Mouse (Mus musculus) adrenal gland, adult (tissue): ENCODE data around the gene Apoa4.

Source experiments
- DNase-seq, 2 experiments: peaks; one replicate each; pipeline ENCODE4 v3.0.0; 2022 to 2023; ENCODE audit warnings: low spot score in 1 of 2; ENCODE audit not compliant: inconsistent age in 2 of 2

Apoa4 gene

GRCm38 (mm10) chr9:46240526-46241153 lies at the start of gene Apoa4:
Gene Apoa4, plus strand, starts transcription at chr9:46240696.
- no peak for DNase-seq

GRCm38 (mm10) chr9:46191234-46191633 lies 49.3 kb upstream of the Apoa4 start:
- DNase-seq, result peak in 1 of 2 experiments; percentile 46

GRCm38 (mm10) chr9:46191644-46192043 lies 48.9 kb upstream of the Apoa4 start:
- DNase-seq, result peak in 1 of 2 experiments; percentile 78

- no peak for DNase-seq
Observed at GRCm38 (mm10) chr9:46192642-46193041, 47.9 kb upstream of the Apoa4 start.

- no peak for DNase-seq
Observed at GRCm38 (mm10) chr9:46194809-46195208, 45.7 kb upstream of the Apoa4 start.

GRCm38 (mm10) chr9:46196699-46197169 lies 43.8 kb upstream of the Apoa4 start:
- DNase-seq, result peak; percentile 76 to 80

DNA sequence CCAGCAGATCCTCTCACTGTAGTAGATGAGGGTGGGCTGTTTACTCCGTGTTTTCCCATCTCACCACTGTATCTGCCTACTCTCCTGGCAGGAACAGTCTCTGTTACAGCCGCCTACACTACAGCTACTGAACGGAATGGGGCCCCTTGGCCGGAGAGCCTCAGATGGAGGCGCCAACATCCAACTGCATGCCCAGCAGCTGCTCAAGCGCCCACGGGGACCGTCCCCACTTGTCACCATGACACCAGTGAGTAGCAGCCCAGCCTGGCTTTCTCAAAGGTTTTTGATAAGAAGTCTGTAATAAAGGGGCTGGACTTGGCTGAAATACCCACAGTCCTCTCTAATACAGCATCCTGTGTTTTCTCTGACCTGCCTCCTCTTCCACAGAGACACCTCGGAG lies 42.0 kb upstream of the Apoa4 start:
- DNase-seq, result no peak

GRCm38 (mm10) chr9:46198936-46199335 lies 41.6 kb upstream of the Apoa4 start:
- no peak for DNase-seq

- peak; percentile 75 to 88 for DNase-seq
Observed at GRCm38 (mm10) chr9:46199609-46200008, 40.9 kb upstream of the Apoa4 start.

DNA sequence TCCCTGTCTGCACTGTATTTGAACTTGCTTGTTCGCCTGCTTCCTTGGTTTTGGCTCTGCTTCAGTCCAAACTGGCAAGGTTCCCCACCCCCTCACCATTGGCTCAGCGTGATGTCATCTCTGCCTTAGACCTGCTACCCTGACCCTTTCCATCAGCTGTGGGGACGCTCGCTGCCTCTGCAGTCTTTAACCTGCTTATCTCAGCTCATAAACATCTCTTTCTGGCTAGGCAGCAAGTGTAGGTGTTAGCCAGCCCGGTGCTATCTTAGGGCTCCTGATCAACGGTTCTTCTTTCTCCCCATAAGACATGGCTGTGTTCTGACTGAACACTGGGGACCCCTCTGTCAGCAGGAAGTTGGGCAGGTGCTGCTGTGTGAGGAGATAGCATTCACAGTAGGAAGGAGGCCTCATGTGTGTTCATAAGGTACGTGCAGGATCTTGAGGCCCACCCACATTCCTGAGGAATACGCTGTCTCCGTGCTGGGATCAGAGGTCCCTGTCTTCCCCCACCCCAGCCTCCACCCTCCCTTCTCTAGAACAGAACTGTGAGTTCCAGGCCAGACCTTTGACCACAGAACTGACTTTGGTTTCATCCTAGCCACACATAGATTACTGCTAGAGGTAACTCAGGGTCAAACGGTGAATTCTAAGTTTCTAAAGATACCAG lies 33.5 kb upstream of the Apoa4 start:
- DNase-seq, result no peak

DNA sequence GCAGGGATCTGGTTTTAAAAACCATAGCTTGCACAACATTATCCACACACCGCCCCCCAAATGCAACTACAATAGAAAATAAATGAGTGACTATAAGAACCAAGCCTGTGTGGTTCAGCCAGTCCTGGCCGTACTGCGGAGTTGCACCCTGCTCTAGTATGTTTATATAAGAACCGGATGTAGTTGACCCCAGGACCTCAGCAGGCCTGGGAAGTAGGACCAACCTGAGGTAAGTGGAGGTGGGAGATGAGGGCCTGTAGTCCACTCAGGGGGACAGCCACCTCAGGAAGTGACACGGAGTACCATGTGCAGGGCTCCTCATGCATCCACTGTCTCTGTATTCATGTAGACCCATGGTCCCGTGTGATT lies 33.0 kb upstream of the Apoa4 start:
- no peak for DNase-seq

DNA sequence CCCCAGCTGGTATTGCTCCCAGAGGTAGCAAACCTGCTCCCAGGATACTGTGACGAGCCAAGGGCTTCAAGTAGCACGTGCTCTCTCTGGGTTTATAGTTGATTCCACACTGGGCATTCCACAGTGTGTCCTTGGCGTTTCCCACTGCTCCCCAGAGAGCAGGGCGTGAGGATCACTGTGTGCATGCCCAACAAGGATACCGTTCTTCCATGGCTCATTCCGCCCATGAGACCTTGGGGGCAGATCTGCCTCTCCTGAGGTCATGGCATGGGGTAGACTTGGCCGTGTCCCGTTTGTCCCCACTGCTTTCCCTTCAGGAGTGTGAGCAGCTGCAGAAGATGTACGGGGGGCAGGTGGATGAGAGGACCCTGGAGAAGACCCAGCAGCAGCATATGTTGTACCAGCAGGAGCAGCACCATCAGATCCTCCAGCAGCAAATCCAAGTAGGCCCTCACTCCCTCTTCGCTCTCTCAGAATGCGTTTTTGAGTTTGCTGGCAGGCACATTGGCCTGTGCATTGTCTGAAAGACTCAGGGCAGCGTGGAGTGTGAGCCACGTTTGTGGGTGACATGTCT lies 32.0 kb upstream of the Apoa4 start:
- DNase-seq, result peak; percentile 45 to 69

DNA sequence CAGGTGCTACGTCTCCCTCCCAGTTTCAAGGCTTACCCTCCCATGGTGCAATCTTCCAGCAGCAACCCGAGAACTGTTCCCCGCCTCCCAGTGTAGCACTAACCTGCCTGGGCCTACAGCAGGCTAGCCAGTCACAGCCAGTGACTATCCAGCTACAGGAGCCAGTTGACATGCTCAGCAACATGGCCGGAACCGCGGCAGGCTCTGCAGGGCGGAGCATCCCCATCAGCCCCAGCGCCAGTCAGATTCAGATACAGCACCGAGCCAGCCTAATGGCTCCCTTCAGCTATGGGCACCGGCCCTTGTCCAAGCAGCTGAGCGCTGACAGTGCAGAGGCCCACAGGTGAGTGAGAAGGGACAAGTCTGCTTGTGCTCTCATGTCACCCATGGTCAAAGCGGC lies 30.0 kb upstream of the Apoa4 start:
- DNase-seq, result no peak

GRCm38 (mm10) chr9:46214276-46214675 lies 26.2 kb upstream of the Apoa4 start:
- DNase-seq, result no peak

DNA sequence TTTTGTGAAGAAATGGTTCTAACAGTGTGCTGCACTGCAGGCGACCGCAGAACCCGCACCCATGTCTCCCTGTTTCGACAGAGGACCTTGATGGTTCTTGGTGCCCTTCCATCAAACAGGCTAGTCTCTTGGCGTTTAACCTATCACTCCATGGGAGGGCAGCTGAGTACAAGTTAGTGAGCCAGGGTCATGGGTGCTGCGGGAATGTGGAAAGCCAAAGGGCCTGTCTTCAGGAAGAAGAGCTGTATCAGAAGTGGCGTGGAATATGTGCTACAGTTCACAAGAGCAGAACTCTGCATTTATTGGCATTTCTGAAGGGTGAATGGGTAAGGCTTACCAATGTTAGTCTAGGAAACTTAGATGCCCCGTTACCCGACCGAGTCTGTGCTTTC lies 25.6 kb upstream of the Apoa4 start:
- DNase-seq, result peak in 1 of 2 experiments; percentile 64

DNA sequence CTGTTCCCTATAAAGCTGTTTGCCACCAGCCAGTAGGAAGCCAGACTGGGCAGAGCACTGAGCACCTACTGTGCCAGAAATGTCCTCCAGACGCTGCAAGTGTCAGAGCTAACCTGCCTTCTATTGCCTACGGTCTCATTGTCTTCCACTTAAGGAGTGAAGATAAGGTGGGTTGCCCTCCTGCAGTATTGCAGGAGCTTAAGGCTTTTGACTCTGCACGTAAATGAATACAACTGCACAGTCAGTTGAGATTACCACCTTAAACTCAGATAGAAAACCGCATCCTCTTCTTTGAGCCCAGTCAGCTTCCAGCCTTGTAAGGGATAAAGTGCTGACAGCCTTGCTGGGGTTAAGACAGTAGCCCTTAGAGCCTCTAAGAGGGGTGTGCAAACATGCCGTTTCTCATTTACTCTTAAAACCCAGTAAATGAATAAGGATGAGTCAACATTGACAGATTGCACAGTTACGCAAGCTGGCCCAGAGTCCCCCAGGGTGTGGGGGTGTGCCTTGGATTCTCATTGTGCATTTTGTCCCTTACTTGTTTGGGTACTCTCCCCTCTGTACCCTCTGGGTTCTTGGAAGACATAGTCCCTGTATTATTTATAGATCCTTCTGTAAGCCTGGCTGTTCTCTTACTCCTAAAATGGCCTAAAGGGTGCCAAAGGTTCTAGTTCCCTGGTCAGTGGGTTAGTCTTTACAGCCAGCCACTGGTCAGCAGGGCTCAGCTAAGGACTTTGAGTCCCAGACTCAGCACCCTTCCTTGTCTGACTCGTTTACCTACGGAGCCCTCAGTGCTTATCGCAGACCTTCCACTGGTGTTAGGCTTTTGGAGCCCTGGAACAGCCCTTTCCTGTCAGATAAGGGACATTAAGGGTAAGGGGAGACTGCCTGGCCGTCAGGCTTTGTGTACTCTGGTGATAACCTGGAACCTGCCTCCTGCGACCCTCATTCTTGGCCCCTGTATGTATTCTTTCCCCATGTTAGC lies 24.9 kb upstream of the Apoa4 start:
- peak in 1 of 2 experiments; percentile 83 for DNase-seq

DNA sequence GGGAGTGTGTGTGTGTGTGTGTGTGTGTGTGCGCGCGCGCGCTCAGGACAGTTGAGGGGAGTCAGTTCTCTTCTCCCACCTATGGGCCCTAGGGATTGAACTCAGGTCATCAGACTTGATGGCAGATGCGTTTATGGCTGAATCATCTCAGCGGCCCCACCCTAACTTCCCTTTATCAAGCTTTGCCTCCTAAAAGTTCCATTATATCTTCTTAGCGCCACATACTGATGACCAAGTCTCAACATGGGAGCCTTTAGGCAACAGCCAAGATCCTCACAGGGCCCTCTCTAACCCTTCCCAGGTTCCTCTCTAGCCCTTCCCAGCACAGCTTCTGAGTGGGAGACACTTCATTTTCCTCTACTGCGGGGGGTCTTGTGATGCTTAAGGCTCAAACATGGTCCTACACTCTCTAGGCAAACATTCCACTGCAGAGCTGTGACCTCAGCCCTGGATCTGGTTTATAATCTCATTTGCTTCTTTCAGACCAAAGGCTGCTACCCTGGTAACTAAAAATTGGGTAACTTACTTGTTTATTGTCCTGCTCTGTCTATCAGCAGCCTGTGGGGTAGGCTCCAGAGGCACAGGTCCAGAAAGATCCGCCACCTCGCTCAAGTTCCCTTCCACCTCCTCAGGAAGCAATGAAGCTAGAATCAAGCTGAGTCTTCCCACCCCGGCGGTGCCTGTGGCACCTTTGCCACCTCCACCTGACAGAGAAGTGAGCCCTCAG lies 23.6 kb upstream of the Apoa4 start:
- DNase-seq, result no peak

DNA sequence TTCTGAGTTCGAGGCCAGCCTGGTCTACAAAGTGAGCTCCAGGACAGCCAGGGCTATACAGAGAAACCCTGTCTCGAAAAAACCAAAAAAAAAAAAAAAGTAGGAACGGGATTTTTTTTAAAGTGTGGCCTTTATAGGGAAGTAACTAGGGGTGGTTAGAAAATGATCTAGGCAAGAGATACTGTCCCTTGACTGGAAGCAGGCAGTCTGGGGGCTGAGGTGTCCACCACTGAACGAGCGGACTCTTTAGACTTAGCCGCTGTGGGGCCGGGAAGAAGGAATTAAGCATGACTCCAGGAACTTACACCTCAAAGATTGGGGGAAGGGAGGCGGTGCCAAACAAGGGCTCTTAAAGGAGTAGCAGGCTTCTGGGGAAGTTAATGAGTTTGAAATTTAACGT lies 22.3 kb upstream of the Apoa4 start:
- DNase-seq, result no peak

DNA sequence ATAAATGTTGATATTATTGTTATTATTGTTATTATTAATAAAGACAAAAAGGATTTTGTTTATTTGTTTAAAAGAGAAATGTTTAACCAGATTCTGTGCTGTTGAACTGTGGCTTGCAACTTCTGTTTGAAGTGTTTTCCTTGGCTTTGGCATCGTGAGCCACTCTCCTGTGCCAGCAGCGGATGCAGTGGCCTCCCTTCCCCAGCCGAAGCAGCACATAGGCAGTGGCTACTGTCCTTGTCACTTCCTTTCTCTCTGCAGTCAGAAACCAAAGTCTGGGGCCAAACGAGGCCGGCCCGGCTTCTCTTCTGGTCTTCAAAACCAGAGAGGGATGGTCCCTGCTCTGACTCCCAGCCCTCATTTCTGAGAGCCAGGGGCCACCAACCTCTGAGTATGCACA lies 17.4 kb upstream of the Apoa4 start:
- DNase-seq, result peak in 1 of 2 experiments; percentile 24

DNA sequence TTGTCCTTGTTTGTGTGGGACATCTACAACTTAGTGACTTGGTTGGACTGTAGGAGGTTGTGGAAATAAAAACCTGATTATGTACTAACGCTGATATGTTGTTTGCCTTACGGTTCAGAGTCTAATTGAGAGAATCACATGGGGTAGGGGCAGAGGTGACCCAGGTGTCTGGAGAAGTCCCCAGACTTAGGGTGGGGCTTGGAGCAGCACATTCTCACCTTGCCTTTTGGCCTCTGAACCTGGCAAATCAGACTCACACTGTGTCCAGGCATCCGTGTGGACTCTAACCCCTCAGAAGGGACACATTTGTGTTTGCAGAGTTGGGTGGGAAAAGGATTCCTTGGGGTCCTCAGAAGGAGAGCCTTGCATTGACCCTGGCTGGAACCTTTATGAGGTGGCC lies 16.4 kb upstream of the Apoa4 start:
- DNase-seq, result no peak
